Mouse (Mus musculus) midbrain, embryonic 13.5 days (tissue): ENCODE measurements around the gene Olfr520. TPM values are rescaled to one million over a fixed set of nuclear protein-coding genes. Genes with fewer than 3 reads are reported as not detected.
"Not testable (repeated sequence)": the region's sequence is repeated elsewhere in the genome, so short reads cannot be mapped to it uniquely, and the experiment has no call there.

Experiments
- ATAC-seq: fragments of 200-750 bp; cut with Nextera tagmentation; 2 replicates; pipeline ENCODE4 v1.8.0; 2017; ENCODE audit warnings: mild to moderate bottlenecking, moderate TSS enrichment, moderate library complexity
- H3K27ac ChIP-seq: fragments of 300-500 bp; sonication (generic); 2 replicates; pipeline ENCODE4 v1.5.1; 2015; ENCODE audit warnings: inconsistent platforms, mild to moderate bottlenecking, moderate library complexity
- H3K27me3 ChIP-seq: fragments of 300-500 bp; sonication (generic); 2 replicates; pipeline ENCODE4 v1.6.1; 2015; ENCODE audit warnings: mild to moderate bottlenecking, inconsistent platforms
- H3K36me3 ChIP-seq: fragments of 300-500 bp; sonication (generic); 2 replicates; pipeline ENCODE4 v1.6.1; 2015; ENCODE audit warnings: mild to moderate bottlenecking, inconsistent platforms
- H3K4me1 ChIP-seq: fragments of 300-500 bp; sonication (generic); replicated peaks from 2 replicates; pipeline ENCODE4 v1.6.1; 2015; ENCODE audit warnings: inconsistent platforms
- H3K4me2 ChIP-seq: fragments of 300-500 bp; sonication (generic); replicated peaks from 2 replicates; pipeline ENCODE4 v1.6.1; 2015; ENCODE audit warnings: moderate library complexity, mild to moderate bottlenecking, inconsistent platforms
- H3K4me3 ChIP-seq: fragments of 300-500 bp; sonication (generic); replicated peaks from 2 replicates; pipeline ENCODE4 v1.5.1; 2015; ENCODE audit warnings: mild to moderate bottlenecking, inconsistent platforms
- H3K9ac ChIP-seq: fragments of 300-500 bp; sonication (generic); replicated peaks from 2 replicates; pipeline ENCODE4 v1.6.1; 2015; ENCODE audit warnings: mild to moderate bottlenecking, inconsistent platforms
- H3K9me3 ChIP-seq: fragments of 300-500 bp; sonication (generic); 2 replicates; pipeline ENCODE4 v1.6.1; 2016; ENCODE audit warnings: mild to moderate bottlenecking, inconsistent platforms
- WGBS: fragments of 180-500 bp; shearing (Covaris S2); methylation state at CpG from one replicate; pipeline ENCODE4 v1.1.7; 2015; 5-methylcytosine and 5-hydroxymethylcytosine counted together
- polyA plus RNA-seq: library from polyadenylated mRNA; unstranded; fragments of >200 nt; fragmentation: Nextera tagmentation; extraction: Ambion mirVana; gene quantifications from 2 replicates; pipeline ENCODE4 v1.2.1, GENCODE M21; 2015

The Olfr520 gene
- not detected in 2 replicates for polyA plus RNA-seq

DNA sequence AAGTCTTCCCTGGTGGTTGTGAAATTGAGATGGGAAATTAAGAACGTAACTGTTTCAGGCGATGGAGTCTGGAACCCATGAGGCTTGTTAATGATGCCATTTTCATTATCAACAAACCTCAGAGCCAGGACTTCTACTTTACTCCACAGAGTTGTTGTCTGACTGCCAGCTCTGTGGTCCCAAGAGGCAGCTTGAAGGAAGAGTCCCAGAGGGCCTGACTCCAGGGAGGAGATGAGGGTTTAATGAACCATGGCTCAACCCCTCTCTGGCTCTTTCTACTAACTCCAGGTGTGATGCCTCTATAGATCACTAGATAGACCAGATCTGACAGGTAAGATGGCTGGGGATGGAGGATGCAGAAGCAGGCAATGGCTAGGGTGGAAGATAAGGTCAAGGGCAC, at the start of gene Olfr520:
Gene Olfr520 (plus strand): TSS at position 301 of the 400 bp plus-strand sequence.
- no peak for ATAC-seq
- Histone ChIP-seq H3K4me2 (no peak within 1 kb of the TSS), H3K9ac (no peak within 1 kb of the TSS), H3K4me3 (no peak within 1 kb of the TSS), H3K27me3 (no peaks in the 10 kb centered on the region), H3K4me1 (no peaks in the 10 kb centered on the region), H3K9me3 (peaks cover 7% of the 10 kb centered on the region; the same call in 1 of the 2 replicates), H3K27ac (no peak within 1 kb of the TSS), H3K36me3 (no peaks in the 10 kb centered on the region)
- WGBS = 90% methylated on average over 2 of the region's 2 CpGs

- H3K27me3 ChIP-seq = no peaks in the 10 kb centered on the region
- no peak overlapping the region for H3K4me3 ChIP-seq
- no peaks in the 10 kb centered on the region for H3K4me1 ChIP-seq
- 78% methylated on average over 5 of the region's 5 CpGs for WGBS
- H3K4me2 ChIP-seq = no peak overlapping the region
- H3K9me3 ChIP-seq = no peaks in the 10 kb centered on the region
- no peaks in the 10 kb centered on the region for H3K36me3 ChIP-seq
- no peak for ATAC-seq
- H3K27ac ChIP-seq = no peak overlapping the region
- no peak overlapping the region for H3K9ac ChIP-seq
Measured at GRCm38 (mm10) chr7:99680771-99681170, 49.3 kb upstream of the Olfr520 start.

DNA sequence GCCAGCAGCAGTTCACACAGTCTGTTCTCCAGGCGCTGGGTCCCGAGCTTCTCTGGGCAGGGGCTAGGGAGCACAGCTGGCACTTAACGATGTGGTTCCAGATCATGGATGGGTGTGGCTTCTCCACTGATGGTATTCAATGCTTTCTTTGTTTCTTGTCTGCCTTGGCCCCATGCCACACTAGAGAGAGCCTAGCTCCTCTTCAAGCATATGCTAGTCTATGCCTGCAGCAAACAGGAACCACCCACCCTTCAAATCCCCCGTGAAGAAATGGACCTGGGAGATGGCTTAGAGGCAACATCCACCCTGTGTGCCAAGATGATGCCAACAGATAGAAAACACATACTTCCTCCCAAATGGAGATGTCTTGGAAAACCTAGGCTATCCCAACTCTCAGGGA, 46.0 kb upstream of the Olfr520 start:
- no peaks in the 10 kb centered on the region for H3K36me3 ChIP-seq
- no peaks in the 10 kb centered on the region for H3K4me1 ChIP-seq
- no peak overlapping the region for H3K9ac ChIP-seq
- no peaks in the 10 kb centered on the region for H3K27me3 ChIP-seq
- H3K9me3 ChIP-seq = no peaks in the 10 kb centered on the region
- 70% methylated on average over 4 of the region's 4 CpGs for WGBS
- H3K4me3 ChIP-seq = no peak overlapping the region
- ATAC-seq = no peak
- H3K4me2 ChIP-seq = no peak overlapping the region
- H3K27ac ChIP-seq = no peak overlapping the region

GRCm38 (mm10) chr7:99690819-99691218, 39.3 kb upstream of the Olfr520 start:
- ATAC-seq = no peak
- WGBS = 79% methylated on average over 7 of the region's 7 CpGs
- no peak overlapping the region for H3K9ac ChIP-seq

GRCm38 (mm10) chr7:99692396-99692795, 37.7 kb upstream of the Olfr520 start:
- H3K4me2 ChIP-seq = no peak overlapping the region
- no peak overlapping the region for H3K27ac ChIP-seq
- no peaks in the 10 kb centered on the region for H3K9me3 ChIP-seq
- 35% methylated on average over 3 of the region's 3 CpGs for WGBS
- no peak overlapping the region for H3K4me3 ChIP-seq
- ATAC-seq = no peak
- no peaks in the 10 kb centered on the region for H3K36me3 ChIP-seq
- H3K9ac ChIP-seq = no peak overlapping the region
- no peaks in the 10 kb centered on the region for H3K27me3 ChIP-seq
- no peaks in the 10 kb centered on the region; the same call in 1 of the 2 replicates for H3K4me1 ChIP-seq

More at GRCm38 (mm10) chr7:99690819-99691218, 39.3 kb upstream of the Olfr520 start:
- H3K4me2 ChIP-seq = no peak overlapping the region
- H3K9me3 ChIP-seq = no peaks in the 10 kb centered on the region
- no peaks in the 10 kb centered on the region for H3K27me3 ChIP-seq
- H3K27ac ChIP-seq = no peak overlapping the region
- no peak overlapping the region for H3K4me3 ChIP-seq
- no peaks in the 10 kb centered on the region; the same call in 1 of the 2 replicates for H3K4me1 ChIP-seq
- no peaks in the 10 kb centered on the region for H3K36me3 ChIP-seq

DNA sequence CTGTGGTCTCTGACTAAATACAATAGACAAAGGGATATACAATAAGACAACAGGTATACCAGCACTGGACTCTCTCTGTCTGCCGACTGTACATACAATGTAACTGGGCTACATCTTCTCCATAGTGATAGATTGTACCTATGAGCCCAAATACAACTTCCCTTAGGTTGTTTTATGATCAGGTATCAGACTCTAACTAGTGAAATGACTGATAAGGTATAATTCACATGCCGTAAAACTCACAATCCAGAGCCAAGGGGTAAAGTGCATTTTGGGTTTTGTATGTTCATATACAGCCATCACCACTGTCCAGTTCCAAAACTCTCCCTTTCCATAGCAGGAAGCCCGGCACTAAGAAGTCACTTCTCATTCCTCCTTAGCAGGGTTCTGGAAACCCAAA, 36.7 kb upstream of the Olfr520 start:
- no peak for ATAC-seq
- 92% methylated on average over 3 of the region's 3 CpGs for WGBS
- H3K9me3 ChIP-seq = no peaks in the 10 kb centered on the region

GRCm38 (mm10) chr7:99693976-99694375, 36.1 kb upstream of the Olfr520 start:
- no peak for ATAC-seq
- H3K9me3 ChIP-seq = no peaks in the 10 kb centered on the region
- no peaks in the 10 kb centered on the region; the same call in 1 of the 2 replicates for H3K4me1 ChIP-seq
- H3K36me3 ChIP-seq = no peaks in the 10 kb centered on the region
- H3K4me3 ChIP-seq = no peak overlapping the region
- H3K4me2 ChIP-seq = no peak overlapping the region
- no peak overlapping the region for H3K27ac ChIP-seq
- H3K27me3 ChIP-seq = no peaks in the 10 kb centered on the region
- WGBS = 95% methylated on average over 3 of the region's 3 CpGs
- no peak overlapping the region for H3K9ac ChIP-seq

More for the DNA sequence above, 36.7 kb upstream of the Olfr520 start:
- H3K4me1 ChIP-seq = no peaks in the 10 kb centered on the region; the same call in 1 of the 2 replicates
- H3K27me3 ChIP-seq = no peaks in the 10 kb centered on the region
- no peaks in the 10 kb centered on the region for H3K36me3 ChIP-seq
- H3K9ac ChIP-seq = no peak overlapping the region
- H3K4me3 ChIP-seq = no peak overlapping the region
- no peak overlapping the region for H3K4me2 ChIP-seq
- H3K27ac ChIP-seq = no peak overlapping the region

DNA sequence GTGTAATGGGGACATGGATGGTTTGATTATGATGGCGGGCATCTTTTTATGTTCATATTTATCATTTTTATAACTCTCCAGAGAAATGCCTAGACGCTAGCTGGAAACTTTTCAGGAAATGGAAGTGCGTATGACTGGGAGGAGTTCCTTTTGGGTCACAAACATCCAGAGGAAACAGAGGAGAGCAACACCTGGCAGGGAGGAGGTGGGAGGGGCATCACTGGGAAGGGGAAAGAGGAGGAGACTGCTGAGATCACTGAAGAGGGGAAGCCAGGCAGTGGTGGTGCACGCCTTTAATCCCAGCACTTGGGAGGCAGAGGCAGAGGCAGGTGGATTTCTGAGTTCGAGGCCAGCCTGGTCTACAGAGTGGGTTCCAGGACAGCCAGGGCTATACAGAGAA, 35.6 kb upstream of the Olfr520 start:
- H3K4me1 ChIP-seq, H3K27ac ChIP-seq, H3K9ac ChIP-seq, H3K4me3 ChIP-seq, H3K36me3 ChIP-seq, H3K27me3 ChIP-seq, H3K9me3 ChIP-seq, ATAC-seq, H3K4me2 ChIP-seq: not testable (repeated sequence)
- WGBS = 80% methylated on average over 5 of the region's 5 CpGs

GRCm38 (mm10) chr7:99695471-99696057, 34.5 kb upstream of the Olfr520 start:
- Histone ChIP-seq H3K36me3 (no peaks in the 10 kb centered on the region), H3K4me2 (no peak overlapping the region), H3K4me3 (no peak overlapping the region), H3K4me1 (no peaks in the 10 kb centered on the region; the same call in 1 of the 2 replicates), H3K27ac (no peak overlapping the region), H3K9ac (no peak overlapping the region), H3K27me3 (no peaks in the 10 kb centered on the region), H3K9me3 (no peaks in the 10 kb centered on the region)
- WGBS = 86% methylated on average over 8 of the region's 8 CpGs
- ATAC-seq = no peak

DNA sequence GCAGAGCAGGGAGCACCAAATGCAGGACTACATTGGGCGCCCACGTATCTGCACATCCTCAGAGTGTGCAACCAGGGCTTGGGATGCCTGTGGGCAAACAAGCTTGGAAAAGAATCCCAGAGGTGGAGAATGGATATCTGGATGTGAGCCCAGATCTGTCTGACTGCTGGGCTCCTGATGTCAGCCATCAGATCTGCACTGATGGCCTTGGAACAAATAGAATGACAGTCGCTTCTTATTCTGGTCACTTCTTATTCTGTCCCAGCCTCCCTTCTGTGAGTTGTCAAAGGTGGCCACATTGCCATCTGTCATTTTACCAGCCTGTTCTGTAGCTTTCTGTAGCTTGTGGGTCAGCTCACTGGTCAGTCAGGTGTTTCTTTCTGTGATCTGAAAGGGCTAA, 31.5 kb upstream of the Olfr520 start:
- Histone ChIP-seq H3K9me3 (no peaks in the 10 kb centered on the region), H3K36me3 (no peaks in the 10 kb centered on the region), H3K4me2 (no peak overlapping the region), H3K9ac (no peak overlapping the region), H3K4me3 (no peak overlapping the region), H3K27me3 (no peaks in the 10 kb centered on the region), H3K27ac (no peak overlapping the region), H3K4me1 (0 out of 2 replicates have a peak, but pooled peaks cover 4% of the 10 kb centered on the region)
- 91% methylated on average over 3 of the region's 3 CpGs for WGBS
- no peak for ATAC-seq

- no peak overlapping the region for H3K4me3 ChIP-seq
- H3K4me1 ChIP-seq = 0 out of 2 replicates have a peak, but pooled peaks cover 4% of the 10 kb centered on the region
- no peak overlapping the region for H3K4me2 ChIP-seq
- WGBS = 52% methylated on average over 3 of the region's 3 CpGs
- no peaks in the 10 kb centered on the region for H3K36me3 ChIP-seq
- H3K27ac ChIP-seq = no peak overlapping the region
- no peaks in the 10 kb centered on the region for H3K27me3 ChIP-seq
- ATAC-seq = no peak
- H3K9me3 ChIP-seq = no peaks in the 10 kb centered on the region
- no peak overlapping the region for H3K9ac ChIP-seq
Measured at GRCm38 (mm10) chr7:99699106-99699505, 31.0 kb upstream of the Olfr520 start.

DNA sequence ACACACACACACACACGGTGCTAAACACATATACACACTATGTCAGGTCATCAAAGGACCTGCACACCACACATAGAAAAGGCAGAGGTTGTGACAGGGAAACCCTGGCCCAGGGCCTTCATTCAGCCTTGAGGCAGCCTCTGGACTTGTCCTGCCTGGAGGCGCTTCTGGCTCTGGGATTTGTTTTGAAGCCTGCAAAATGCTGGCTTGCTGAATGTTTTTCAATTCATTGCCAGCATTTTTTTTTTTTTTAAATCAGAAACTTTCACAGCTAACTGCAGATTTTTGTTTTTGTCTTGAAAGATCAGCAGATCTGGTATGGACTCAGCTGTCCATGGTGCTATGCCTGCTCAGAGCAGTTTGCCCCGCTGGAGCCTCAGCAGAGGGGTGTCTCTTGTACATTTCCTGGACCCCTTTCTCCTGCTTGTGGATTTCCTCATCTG, 30.3 kb upstream of the Olfr520 start:
- Histone ChIP-seq H3K4me1 (0 out of 2 replicates have a peak, but pooled peaks cover 4% of the 10 kb centered on the region), H3K9ac (no peak overlapping the region), H3K36me3 (no peaks in the 10 kb centered on the region), H3K27me3 (no peaks in the 10 kb centered on the region), H3K27ac (no peak overlapping the region), H3K4me2 (no peak overlapping the region), H3K4me3 (no peak overlapping the region), H3K9me3 (no peaks in the 10 kb centered on the region)
- 91% methylated on average over 3 of the region's 3 CpGs for WGBS
- no peak for ATAC-seq

DNA sequence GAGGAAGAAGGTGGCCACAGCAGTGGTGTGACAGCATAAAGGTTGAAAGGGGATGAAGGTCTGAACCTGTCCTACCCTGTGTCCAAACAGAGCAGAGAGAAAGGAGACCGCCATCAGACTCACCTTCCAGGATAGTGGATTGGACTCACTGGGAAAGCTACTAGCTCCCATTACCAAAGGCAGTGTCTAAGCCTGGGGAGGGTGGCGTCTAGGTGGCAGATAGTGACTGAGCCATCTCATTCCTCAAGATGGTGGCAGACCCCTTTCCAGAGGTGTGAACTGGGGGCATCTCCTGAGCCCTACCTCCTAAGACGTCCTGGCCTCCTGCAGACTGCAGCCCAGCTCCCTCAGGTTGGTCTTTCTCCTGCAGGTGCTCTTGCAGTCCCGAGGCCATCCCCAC, 29.4 kb upstream of the Olfr520 start:
- ATAC-seq = no peak
- no peak overlapping the region for H3K9ac ChIP-seq
- H3K27me3 ChIP-seq = no peaks in the 10 kb centered on the region
- 0 out of 2 replicates have a peak, but pooled peaks cover 4% of the 10 kb centered on the region for H3K4me1 ChIP-seq
- H3K9me3 ChIP-seq = no peaks in the 10 kb centered on the region
- no peak overlapping the region for H3K4me3 ChIP-seq
- H3K27ac ChIP-seq = no peak overlapping the region
- H3K36me3 ChIP-seq = no peaks in the 10 kb centered on the region
- WGBS = 84% methylated on average over 4 of the region's 4 CpGs
- no peak overlapping the region for H3K4me2 ChIP-seq
